Mouse (Mus musculus): ENCODE measurements at regions not wholly inside any gene's neighbourhood (a gene's known extent, or its start where the extent isn't known, plus 50 kb on each side); places are given as distances from the start of the nearest gene placed in this dataset.

DNA sequence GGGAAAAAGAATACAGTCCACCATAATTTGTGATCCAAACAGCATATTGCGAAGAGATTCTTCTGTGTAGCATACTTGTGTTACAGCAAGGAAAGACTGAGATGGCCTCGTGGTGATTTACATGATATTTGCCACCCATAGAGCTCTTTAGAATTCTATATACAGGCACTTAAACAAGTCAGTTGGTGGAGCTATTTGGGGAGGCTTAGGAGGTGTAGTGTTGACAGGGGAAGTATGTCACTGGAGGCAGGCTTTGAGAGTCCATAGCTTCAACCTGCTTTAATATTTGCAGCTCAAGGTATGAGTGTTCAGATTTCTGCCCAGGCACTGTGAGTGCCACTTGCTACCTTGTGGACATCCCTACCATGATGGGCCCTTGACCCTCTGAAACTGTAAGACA, 187.3 kb downstream of the Ostf1 start:
- no peak for DNase-seq (ENCODE audit: low spot score)

DNA sequence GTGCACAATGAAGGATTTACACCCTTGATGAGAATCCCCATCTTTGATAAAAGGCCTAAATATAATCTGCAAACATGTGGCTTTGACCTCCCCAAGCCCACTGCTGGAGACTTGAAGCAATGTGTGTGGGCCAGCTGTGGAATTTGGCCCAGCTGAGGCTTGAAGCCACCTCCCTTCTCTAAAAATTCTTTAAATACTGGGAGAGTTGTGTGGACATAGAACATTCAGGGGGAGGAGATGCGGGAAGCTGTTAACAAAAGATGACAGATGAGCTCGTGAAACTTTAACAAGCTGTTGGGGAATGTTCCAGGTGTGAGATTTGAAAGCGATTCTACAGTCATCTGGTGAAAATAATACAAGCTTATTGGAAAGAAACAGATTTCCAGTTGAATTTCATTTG, 195.3 kb downstream of the Ostf1 start:
- DNase-seq (ENCODE audit: low spot score), result peak; percentile 7

- peak; percentile 46 for DNase-seq (ENCODE audit: low spot score)
Observed at GRCm38 (mm10) chr19:18420381-18420785, 211.2 kb downstream of the Ostf1 start.

DNA sequence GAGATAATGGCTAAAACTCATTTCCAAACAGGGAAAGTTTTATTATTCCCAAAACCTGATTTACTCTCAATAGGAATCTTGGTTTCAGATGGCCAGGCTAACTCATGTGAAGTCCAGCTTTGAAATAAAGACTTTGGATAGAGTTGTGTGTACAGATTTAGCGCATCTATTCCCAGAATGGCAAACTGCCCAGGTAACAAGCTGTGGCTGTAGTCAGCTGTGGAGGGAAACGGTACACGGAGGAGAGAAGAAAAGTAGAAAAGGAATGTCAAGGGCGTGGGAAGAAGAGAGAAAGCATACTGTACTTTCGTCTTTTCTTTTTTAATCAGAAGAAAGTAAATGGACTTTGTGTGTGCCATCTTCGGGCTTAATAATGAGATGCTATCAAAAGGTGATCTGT, 213.1 kb downstream of the Ostf1 start:
- no peak for DNase-seq (ENCODE audit: low spot score)

GRCm38 (mm10) chr19:18377466-18378089, 254.0 kb downstream of the Ostf1 start:
- no peak for DNase-seq (ENCODE audit: low spot score)

GRCm38 (mm10) chr19:18368612-18369011, 263.0 kb downstream of the Ostf1 start:
- DNase-seq (ENCODE audit: low spot score), result no peak

DNA sequence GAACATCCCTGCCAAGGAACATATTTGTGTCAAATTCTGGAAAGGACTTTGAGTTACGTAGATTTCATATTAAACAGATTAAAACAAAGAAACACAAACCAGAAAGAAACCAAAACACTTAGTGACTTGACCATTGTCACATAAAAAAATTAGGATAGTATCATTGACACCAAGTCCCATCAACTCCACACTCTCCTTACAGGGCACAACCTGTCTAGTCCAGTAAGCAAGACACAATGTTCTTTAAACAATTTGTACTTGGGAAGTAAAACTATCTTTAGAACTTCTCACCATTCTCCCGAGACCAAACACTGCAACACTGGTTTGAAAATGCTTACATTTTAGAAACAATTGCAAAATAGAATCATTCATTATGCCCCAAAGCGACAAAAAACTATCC, 277.7 kb downstream of the Ostf1 start:
- no peak for DNase-seq (ENCODE audit: low spot score)

DNA sequence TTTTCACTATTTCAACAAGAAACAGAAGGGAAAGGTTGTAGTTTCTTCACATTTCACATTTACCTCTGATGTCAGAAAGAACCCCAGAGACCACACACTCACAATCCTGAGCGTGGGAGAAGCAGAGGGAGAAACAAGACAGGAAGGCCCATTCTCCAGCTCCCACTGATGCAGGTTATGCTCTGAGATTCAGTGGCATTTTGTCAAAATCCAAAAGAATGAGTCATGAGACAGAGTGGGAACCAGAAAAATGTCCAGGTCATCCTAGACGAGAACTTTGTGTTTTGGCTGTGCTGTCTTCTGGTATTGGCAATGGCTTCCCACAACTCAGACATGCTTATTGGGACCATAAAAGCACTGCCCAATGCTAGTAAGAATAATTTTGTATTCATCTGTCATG, 285.9 kb downstream of the Ostf1 start:
- no peak for DNase-seq (ENCODE audit: low spot score)

GRCm38 (mm10) chr19:18343647-18344046, 288.0 kb downstream of the Ostf1 start:
- peak; percentile 19 for DNase-seq (ENCODE audit: low spot score)

GRCm38 (mm10) chr19:18343003-18343402, 288.6 kb downstream of the Ostf1 start:
- DNase-seq (ENCODE audit: low spot score), result peak; percentile 27

- no peak for DNase-seq (ENCODE audit: low spot score)
Observed at GRCm38 (mm10) chr19:18337819-18338555, 293.6 kb downstream of the Ostf1 start.

GRCm38 (mm10) chr19:18336637-18337036, 295.0 kb downstream of the Ostf1 start:
- DNase-seq (ENCODE audit: low spot score), result no peak

GRCm38 (mm10) chr19:18334639-18335038, 297.0 kb downstream of the Ostf1 start:
- no peak for DNase-seq (ENCODE audit: low spot score)

GRCm38 (mm10) chr19:18331811-18332210, 299.8 kb downstream of the Ostf1 start:
- no peak for DNase-seq (ENCODE audit: low spot score)

- DNase-seq (ENCODE audit: low spot score), result no peak
Observed at GRCm38 (mm10) chr19:18329421-18329820, 302.2 kb downstream of the Ostf1 start.

- DNase-seq (ENCODE audit: low spot score), result no peak
Observed at GRCm38 (mm10) chr19:18318391-18318944, 313.2 kb downstream of the Ostf1 start.

GRCm38 (mm10) chr19:18273415-18273814, 358.2 kb downstream of the Ostf1 start:
- no peak for DNase-seq (ENCODE audit: low spot score)

DNA sequence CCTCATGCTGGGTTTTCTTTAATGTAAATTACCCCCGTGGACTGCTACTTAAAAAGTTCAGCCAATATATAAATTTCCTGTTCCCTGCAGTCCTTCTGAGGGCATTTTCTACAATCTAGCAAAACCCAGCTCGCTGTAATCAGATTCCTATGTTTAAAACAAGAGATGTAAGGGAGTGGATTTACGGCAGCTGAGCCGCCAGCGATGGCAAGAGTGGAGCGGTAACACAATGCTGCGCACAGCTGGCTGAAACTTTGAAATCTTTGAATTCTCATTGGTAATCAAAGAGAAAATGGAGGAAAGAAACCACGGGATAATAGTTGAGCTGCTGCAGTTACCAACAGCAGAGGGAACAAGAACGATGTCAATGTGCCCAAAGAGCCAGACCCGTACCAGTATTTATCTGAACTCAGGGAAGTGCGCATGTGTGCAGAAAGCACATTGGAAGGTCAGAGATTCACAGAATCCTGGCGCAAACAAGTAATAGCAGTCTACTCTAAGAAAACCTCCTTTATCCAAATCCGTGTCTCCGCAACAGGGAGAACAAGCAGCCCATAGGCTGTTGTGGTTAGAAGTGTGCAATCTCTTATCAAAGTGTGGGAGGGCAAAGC, 376.4 kb downstream of the Ostf1 start:
- no peak for DNase-seq (ENCODE audit: low spot score)

DNA sequence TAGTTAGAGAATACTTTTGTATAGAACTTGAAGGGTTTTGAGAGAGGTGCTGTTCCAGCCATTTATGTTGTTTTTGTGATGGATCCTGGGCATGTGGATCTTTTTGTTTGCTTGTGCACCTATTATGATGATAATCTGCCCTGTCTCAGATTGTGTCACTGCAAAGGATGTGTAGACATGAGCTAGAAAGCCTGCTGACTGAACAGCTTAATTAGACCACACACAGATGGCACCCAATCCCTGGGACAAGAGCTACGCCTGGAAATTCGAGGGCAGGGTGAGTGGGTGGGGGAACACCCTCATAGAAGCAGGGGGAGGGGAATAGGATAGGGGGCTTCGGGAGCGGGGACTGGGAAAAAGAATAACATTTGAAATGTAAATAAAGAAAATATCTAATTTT, 378.3 kb downstream of the Ostf1 start:
- no peak for DNase-seq (ENCODE audit: low spot score)
